Comparison of ENCODE assay signal across 9 mouse cellular contexts in the genomic region with DNA sequence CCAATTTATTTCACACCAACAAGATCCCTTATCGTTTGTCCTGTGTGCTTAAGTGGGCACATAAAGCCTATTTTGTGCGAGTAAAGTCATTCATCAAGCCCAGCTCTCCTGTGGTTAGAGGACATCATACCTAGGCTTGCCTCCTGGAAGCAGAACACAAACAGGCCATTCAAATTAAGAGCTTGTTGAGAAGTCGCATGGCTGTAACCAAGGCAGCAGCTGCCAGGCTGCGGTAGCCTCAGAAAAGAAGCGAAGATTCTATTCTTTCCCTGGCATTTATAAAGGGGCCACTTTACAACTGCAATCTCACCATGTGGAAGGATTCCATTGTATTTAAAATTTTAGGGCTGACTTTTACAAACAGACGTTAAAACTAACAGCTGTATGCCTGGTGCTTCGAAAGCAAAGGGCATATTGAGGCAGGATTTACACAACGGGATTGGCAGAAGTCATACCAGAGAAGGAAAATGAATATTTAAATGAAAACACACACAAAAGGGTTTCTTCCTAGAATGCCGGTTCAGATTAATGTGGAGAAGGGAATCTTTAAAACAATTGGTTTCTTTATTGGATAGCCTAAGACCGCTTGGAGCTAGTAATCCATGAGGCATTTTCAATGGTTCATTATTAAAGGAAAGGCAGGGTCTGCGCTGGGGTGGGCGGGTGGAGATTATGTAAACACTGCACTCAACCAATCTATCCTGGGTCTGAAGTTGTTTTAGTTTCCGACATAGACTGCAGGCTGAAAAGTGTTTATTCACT.
A peak's percentile ranks its signal among the peaks of the same experiment; 100 is the strongest.
DNase-seq lines count a peak whose midpoint lies in the region; ATAC-seq lines count a peak whose summit lies in the region.
"Had no signal": no experiment of that assay in that cellular context is flagged by ENCODE, and none has a peak within 500 bp of the region (broad histone marks: within the 10 kb centered on the region; RNA-seq: fewer than 3 reads in every experiment).

No protein-coding gene starts in this region.

- no peaks in the 10 kb centered on the region for H3K36me3 ChIP-seq in embryonic facial prominence, embryonic 11.5 days (replicated peaks; ENCODE audit: control insufficient read depth, insufficient read depth, low read depth, low read length)
- no peaks in the 10 kb centered on the region for H3K36me3 ChIP-seq in embryonic facial prominence, embryonic 10.5 days (replicated peaks)
- no peaks in the 10 kb centered on the region for H3K36me3 ChIP-seq in hindbrain, embryonic 12.5 days
- H3K36me3 ChIP-seq in midbrain, embryonic 16.5 days (ENCODE audit: control insufficient read depth, insufficient read depth, low read length) = no peaks in the 10 kb centered on the region
- H3K36me3 ChIP-seq: heart, embryonic 13.5 days had no signal

- H3K9ac ChIP-seq in embryonic facial prominence, embryonic 11.5 days (replicated peaks; ENCODE audit: low read length) = no peak overlapping the region
- H3K9ac ChIP-seq in hindbrain, embryonic 12.5 days = no peak overlapping the region
- no peak overlapping the region for H3K9ac ChIP-seq in midbrain, embryonic 16.5 days (ENCODE audit: low read depth, low read length)
- H3K9ac ChIP-seq: heart, embryonic 13.5 days had no signal

- H3K27me3 ChIP-seq in embryonic facial prominence, embryonic 11.5 days (ENCODE audit: control insufficient read depth, insufficient read depth, low read length) = no peaks in the 10 kb centered on the region
- no peaks in the 10 kb centered on the region for H3K27me3 ChIP-seq in embryonic facial prominence, embryonic 10.5 days (replicated peaks; ENCODE audit: low read depth, poor library complexity, severe bottlenecking)
- peaks cover 27% of the 10 kb centered on the region; the same call in 1 of the 2 replicates for H3K27me3 ChIP-seq in hindbrain, embryonic 12.5 days
- peaks cover 15% of the 10 kb centered on the region for H3K27me3 ChIP-seq in midbrain, embryonic 16.5 days (ENCODE audit: control insufficient read depth, insufficient read depth, low read depth, low read length)
- H3K27me3 ChIP-seq: heart, embryonic 13.5 days had no signal

- 36% methylated on average over 13 of the region's 13 CpGs for WGBS in embryonic facial prominence, embryonic 11.5 days
- WGBS in embryonic facial prominence, embryonic 10.5 days = 32% methylated on average over 13 of the region's 13 CpGs
- 18% methylated on average over 13 of the region's 13 CpGs for WGBS in hindbrain, embryonic 12.5 days
- WGBS in midbrain, embryonic 16.5 days = 6% methylated on average over 13 of the region's 13 CpGs

- no peaks in the 10 kb centered on the region for H3K9me3 ChIP-seq in embryonic facial prominence, embryonic 11.5 days (replicated peaks; ENCODE audit: control insufficient read depth, low read length)
- no peaks in the 10 kb centered on the region for H3K9me3 ChIP-seq in embryonic facial prominence, embryonic 10.5 days
- H3K9me3 ChIP-seq in hindbrain, embryonic 12.5 days (replicated peaks) = no peaks in the 10 kb centered on the region
- no peaks in the 10 kb centered on the region for H3K9me3 ChIP-seq in midbrain, embryonic 16.5 days (replicated peaks; ENCODE audit: control insufficient read depth, low read length, poor library complexity, severe bottlenecking)
- H3K9me3 ChIP-seq: heart, embryonic 13.5 days had no signal

- ATAC-seq in embryonic facial prominence, embryonic 11.5 days (replicated peaks; ENCODE audit: insufficient number of reproducible peaks, low FRiP score, low TSS enrichment, low read depth) = peak; percentile 66
- ATAC-seq in hindbrain, embryonic 12.5 days (ENCODE audit: low FRiP score) = peak; percentile 93
- ATAC-seq in midbrain, embryonic 16.5 days = peak; percentile 91
- ATAC-seq in monocyte, adult 5-6 weeks (replicated peaks; ENCODE audit: insufficient number of reproducible peaks, low FRiP score, low TSS enrichment, poor library complexity, severe bottlenecking) = no peak

- H3K4me3 ChIP-seq in embryonic facial prominence, embryonic 11.5 days (ENCODE audit: low read depth, low read length) = no peak overlapping the region
- no peak overlapping the region for H3K4me3 ChIP-seq in embryonic facial prominence, embryonic 10.5 days
- 0 out of 2 replicates have a peak overlapping the region, but pooled peaks have one; percentile 1 for H3K4me3 ChIP-seq in hindbrain, embryonic 12.5 days
- peak overlapping the region; percentile 16 for H3K4me3 ChIP-seq in midbrain, embryonic 16.5 days (ENCODE audit: low read depth, low read length)
- H3K4me3 ChIP-seq: heart, embryonic 13.5 days had no signal

- no peaks in the 10 kb centered on the region for H3K4me1 ChIP-seq in embryonic facial prominence, embryonic 11.5 days (ENCODE audit: control insufficient read depth, insufficient read depth, low read length)
- peaks cover 7% of the 10 kb centered on the region for H3K4me1 ChIP-seq in embryonic facial prominence, embryonic 10.5 days
- H3K4me1 ChIP-seq in hindbrain, embryonic 12.5 days = peaks cover 10% of the 10 kb centered on the region
- peaks cover 10% of the 10 kb centered on the region for H3K4me1 ChIP-seq in midbrain, embryonic 16.5 days (ENCODE audit: control insufficient read depth, insufficient read depth, low read length)
- H3K4me1 ChIP-seq: heart, embryonic 13.5 days had no signal

- H3K4me2 ChIP-seq in embryonic facial prominence, embryonic 11.5 days (ENCODE audit: low read depth, low read length) = no peak overlapping the region
- H3K4me2 ChIP-seq in hindbrain, embryonic 12.5 days (replicated peaks) = peak overlapping the region; percentile 34
- H3K4me2 ChIP-seq in midbrain, embryonic 16.5 days (ENCODE audit: low read length) = peak overlapping the region; percentile 53
- H3K4me2 ChIP-seq: heart, embryonic 13.5 days had no signal

- no peak overlapping the region for H3K27ac ChIP-seq in embryonic facial prominence, embryonic 11.5 days (replicated peaks; ENCODE audit: low read depth, low read length)
- no peak overlapping the region for H3K27ac ChIP-seq in embryonic facial prominence, embryonic 10.5 days (replicated peaks)
- H3K27ac ChIP-seq in hindbrain, embryonic 12.5 days = peak overlapping the region; percentile 46; the same call in 1 of the 2 replicates
- peak overlapping the region; percentile 43; the same call in 1 of the 2 replicates for H3K27ac ChIP-seq in midbrain, embryonic 16.5 days (ENCODE audit: low read length)
- H3K27ac ChIP-seq: heart, embryonic 13.5 days had no signal

- DNase-seq in embryonic facial prominence, embryonic 11.5 days (ENCODE audit: low spot score) = peak; percentile 46
- DNase-seq in embryonic facial prominence, embryonic 10.5 days (ENCODE audit: low spot score) = no peak
- peak; percentile 54 for DNase-seq in embryo, embryonic 10 days (ENCODE audit: low spot score)
- no peak for DNase-seq in kidney, adult 9 months
- DNase-seq in T-cell, adult 2 months (ENCODE audit: low spot score) = no peak

Comparison
In these comparisons a context has a peak if more than half of its experiments do, and no peak if none do; other contexts are left out.
1. DNase-seq: peak in embryonic facial prominence, embryonic 11.5 days (single experiment) and embryo, embryonic 10 days (single experiment); none in embryonic facial prominence, embryonic 10.5 days (single experiment), kidney, adult 9 months (single experiment) and T-cell, adult 2 months (single experiment).
2. H3K27ac ChIP-seq: peak in hindbrain, embryonic 12.5 days (single experiment) and midbrain, embryonic 16.5 days (single experiment); none in embryonic facial prominence, embryonic 11.5 days (single experiment) and embryonic facial prominence, embryonic 10.5 days (single experiment).
3. H3K4me3 ChIP-seq: peak in hindbrain, embryonic 12.5 days (single experiment) and midbrain, embryonic 16.5 days (single experiment); none in embryonic facial prominence, embryonic 11.5 days (single experiment) and embryonic facial prominence, embryonic 10.5 days (single experiment).